Mouse (Mus musculus) gonadal fat pad, adult 2 months (tissue): ENCODE data around the gene Abca8b. TPM values are rescaled to one million over a fixed set of nuclear protein-coding genes. Genes with fewer than 3 reads are reported as not detected.

Experiments used
- polyA plus RNA-seq: library from polyadenylated mRNA; depleted of rRNA; stranded (reverse); fragments of >200 nt; gene quantifications from 2 replicates; pipeline ENCODE4 v1.2.3, GENCODE M21; 2012; rRNA removed

Gene Abca8b
- polyA plus RNA-seq, 1 experiment = 2.5 TPM

Other genes with a start within 250 kb of the Abca8b start
- 0.20 and 0.41 TPM in 2 replicates for gene 1700012B07Rik, start 167.8 kb downstream of the Abca8b start, polyA plus RNA-seq
- 15.3 and 17.2 TPM in 2 replicates for gene Abca8a, start 100.1 kb upstream of the Abca8b start, polyA plus RNA-seq
- gene Abca9, start 172.4 kb upstream of the Abca8b start, polyA plus RNA-seq = 3.3 TPM in 2 replicates